Mouse (Mus musculus): ENCODE measurements around the gene Ppil4. TPM values are rescaled to one million over a fixed set of nuclear protein-coding genes. Genes with fewer than 3 reads are reported as not detected.

Gene Ppil4
- polyA plus RNA-seq, 2 experiments, result 21.3 to 34.7 TPM

DNA sequence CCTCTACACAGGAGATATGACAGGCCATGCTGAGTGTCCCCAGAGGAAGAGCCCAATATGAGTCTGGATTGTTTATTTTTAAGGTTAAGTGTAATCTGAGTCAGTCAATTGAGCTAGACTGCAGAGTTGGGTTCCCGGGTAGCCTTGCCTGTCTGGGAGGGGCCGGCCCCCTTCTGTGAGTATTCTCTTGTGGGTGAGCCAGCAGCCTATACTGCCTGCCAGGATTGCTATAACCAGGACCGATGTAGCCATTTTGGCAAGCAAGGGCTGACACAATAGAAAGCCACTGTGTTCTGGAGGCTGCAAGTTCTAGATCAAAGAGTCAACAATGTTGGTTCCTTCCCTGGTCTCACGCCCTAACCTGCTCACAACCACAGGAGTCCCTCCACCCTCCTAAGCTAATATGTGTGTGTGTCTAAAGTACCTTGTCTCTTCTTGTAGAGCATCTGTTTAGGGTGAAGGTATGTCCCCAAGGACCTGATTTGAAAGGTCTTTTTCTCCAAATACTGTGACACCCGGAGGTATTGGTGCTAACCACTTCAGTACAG lies 46.3 kb downstream of the Ppil4 start:
- no peaks in the 10 kb centered on the region for H3K36me3 ChIP-seq (ENCODE audit: control insufficient read depth, insufficient read depth, low read length)
- 82% methylated on average over 5 of the region's 5 CpGs for WGBS
- no peak overlapping the region for H3K4me3 ChIP-seq (replicated peaks; ENCODE audit: low read length)
- DNase-seq (ENCODE audit: low spot score) (no peak), ATAC-seq (ENCODE audit: low FRiP score, low read depth) (no peak)
- H3K4me2 ChIP-seq (replicated peaks; ENCODE audit: low read depth, low read length, severe bottlenecking), result no peak overlapping the region
- no peak overlapping the region for H3K9ac ChIP-seq (ENCODE audit: low read depth, low read length, severe bottlenecking)
- no peaks in the 10 kb centered on the region for H3K9me3 ChIP-seq (ENCODE audit: control insufficient read depth, low read length)
- no peak overlapping the region for H3K27ac ChIP-seq (replicated peaks; ENCODE audit: low read depth, low read length)
- peaks cover 12% of the 10 kb centered on the region; the same call in 1 of the 2 replicates for H3K4me1 ChIP-seq (ENCODE audit: control insufficient read depth, insufficient read depth, low read length)
- no peak for TF ChIP-seq POLR2A (IDR thresholded peaks at IDR 0.05; ENCODE audit: borderline replicate concordance, extremely low read depth, insufficient read depth, insufficient read length)
- H3K27me3 ChIP-seq (ENCODE audit: control insufficient read depth, insufficient read depth, low read length), result no peaks in the 10 kb centered on the region

DNA sequence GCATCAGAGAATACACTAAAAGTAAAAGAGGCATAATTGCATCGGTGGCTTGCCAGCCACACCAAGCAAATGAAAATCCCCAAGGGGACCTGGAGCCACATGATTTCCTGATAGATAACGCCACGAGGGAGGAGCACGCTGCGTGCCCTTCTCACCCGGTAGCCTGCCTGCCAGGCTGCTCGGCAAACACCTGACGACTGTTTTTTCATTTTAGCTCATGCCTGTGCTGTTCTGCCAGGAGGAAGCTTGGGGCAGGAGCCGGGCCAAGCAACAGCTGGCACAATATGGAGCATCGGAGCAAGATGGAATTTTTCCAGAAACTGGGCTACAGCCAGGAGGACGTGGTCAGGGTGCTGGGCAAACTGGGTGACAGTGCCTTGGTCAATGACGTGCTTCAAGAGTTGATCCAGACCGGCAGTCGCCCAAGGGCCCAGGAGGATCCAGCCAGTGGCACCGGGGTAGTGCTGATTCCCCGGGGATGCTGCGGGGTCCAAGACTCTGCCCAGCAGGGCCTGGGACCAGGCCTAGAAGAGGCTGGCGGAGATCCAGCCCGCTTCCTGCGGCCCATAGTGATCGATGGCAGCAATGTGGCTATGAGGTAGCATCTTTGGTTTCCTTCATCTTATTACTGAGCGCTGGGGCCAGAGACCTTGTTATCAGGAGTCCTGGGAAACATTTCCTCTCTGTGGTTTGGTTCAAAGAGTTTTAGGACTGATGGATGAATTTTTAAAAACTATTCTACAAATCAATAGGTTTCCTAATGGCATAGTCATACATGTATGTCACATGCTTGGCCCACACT lies 47.1 kb downstream of the Ppil4 start:
- Histone ChIP-seq H3K4me2 (replicated peaks; ENCODE audit: low read depth, low read length, severe bottlenecking) (no peak overlapping the region), H3K27ac (replicated peaks; ENCODE audit: low read depth, low read length) (no peak overlapping the region), H3K4me1 (ENCODE audit: control insufficient read depth, insufficient read depth, low read length) (peaks cover 12% of the 10 kb centered on the region; the same call in 1 of the 2 replicates), H3K9me3 (ENCODE audit: control insufficient read depth, low read length) (no peaks in the 10 kb centered on the region), H3K9ac (ENCODE audit: low read depth, low read length, severe bottlenecking) (no peak overlapping the region), H3K4me3 (replicated peaks; ENCODE audit: low read length) (no peak overlapping the region), H3K36me3 (ENCODE audit: control insufficient read depth, insufficient read depth, low read length) (no peaks in the 10 kb centered on the region), H3K27me3 (ENCODE audit: control insufficient read depth, insufficient read depth, low read length) (no peaks in the 10 kb centered on the region)
- WGBS, result 86% methylated on average over 22 of the region's 22 CpGs
- ATAC-seq (ENCODE audit: low FRiP score, low read depth) (no peak), DNase-seq (ENCODE audit: low spot score) (no peak)
- no peak for TF ChIP-seq POLR2A (IDR thresholded peaks at IDR 0.05; ENCODE audit: borderline replicate concordance, extremely low read depth, insufficient read depth, insufficient read length)

GRCm38 (mm10) chr10:7840353-7840733 lies 47.7 kb downstream of the Ppil4 start:
- no peak overlapping the region for H3K4me2 ChIP-seq (replicated peaks; ENCODE audit: low read depth, low read length, severe bottlenecking)
- no peaks in the 10 kb centered on the region for H3K9me3 ChIP-seq (ENCODE audit: control insufficient read depth, low read length)
- H3K4me3 ChIP-seq (replicated peaks; ENCODE audit: low read length), result no peak overlapping the region
- H3K4me1 ChIP-seq (ENCODE audit: control insufficient read depth, insufficient read depth, low read length), result peaks cover 12% of the 10 kb centered on the region; the same call in 1 of the 2 replicates
- ATAC-seq (ENCODE audit: low FRiP score, low read depth) (no peak), DNase-seq (ENCODE audit: low spot score) (no peak)
- no peaks in the 10 kb centered on the region for H3K36me3 ChIP-seq (ENCODE audit: control insufficient read depth, insufficient read depth, low read length)
- H3K27me3 ChIP-seq (ENCODE audit: control insufficient read depth, insufficient read depth, low read length), result no peaks in the 10 kb centered on the region
- H3K27ac ChIP-seq (replicated peaks; ENCODE audit: low read depth, low read length), result no peak overlapping the region
- 82% methylated on average over 2 of the region's 2 CpGs for WGBS
- no peak overlapping the region for H3K9ac ChIP-seq (ENCODE audit: low read depth, low read length, severe bottlenecking)
- no peak for TF ChIP-seq POLR2A (IDR thresholded peaks at IDR 0.05; ENCODE audit: borderline replicate concordance, extremely low read depth, insufficient read depth, insufficient read length)

DNA sequence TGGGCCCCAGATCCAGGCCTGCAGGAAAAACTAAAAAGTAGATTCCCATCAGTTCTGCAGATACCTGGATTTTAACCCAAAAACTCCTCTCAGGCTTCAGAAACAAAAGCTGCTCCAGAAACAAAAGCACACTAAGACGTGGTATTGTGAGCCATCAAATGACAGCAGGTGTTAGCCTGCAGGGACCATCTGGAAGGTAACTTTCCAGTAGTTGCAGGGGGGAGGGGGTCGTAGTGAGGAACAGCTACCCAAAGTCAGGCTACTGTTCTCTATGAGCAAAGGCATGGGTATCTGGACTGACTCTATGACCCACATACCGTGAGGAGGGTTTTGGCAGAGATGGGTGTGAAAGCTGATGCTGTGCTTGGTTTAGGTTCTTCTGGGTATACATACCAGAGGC lies 48.1 kb downstream of the Ppil4 start:
- Histone ChIP-seq H3K36me3 (ENCODE audit: control insufficient read depth, insufficient read depth, low read length) (no peaks in the 10 kb centered on the region), H3K9ac (ENCODE audit: low read depth, low read length, severe bottlenecking) (no peak overlapping the region), H3K27me3 (ENCODE audit: control insufficient read depth, insufficient read depth, low read length) (no peaks in the 10 kb centered on the region), H3K4me3 (replicated peaks; ENCODE audit: low read length) (no peak overlapping the region), H3K27ac (replicated peaks; ENCODE audit: low read depth, low read length) (no peak overlapping the region), H3K4me2 (replicated peaks; ENCODE audit: low read depth, low read length, severe bottlenecking) (no peak overlapping the region), H3K9me3 (ENCODE audit: control insufficient read depth, low read length) (no peaks in the 10 kb centered on the region), H3K4me1 (ENCODE audit: control insufficient read depth, insufficient read depth, low read length) (peaks cover 12% of the 10 kb centered on the region; the same call in 1 of the 2 replicates)
- no peak for ATAC-seq (ENCODE audit: low FRiP score, low read depth)
- no peak for DNase-seq (ENCODE audit: low spot score)
- WGBS, result 49% methylated on average over 3 of the region's 3 CpGs
- TF ChIP-seq POLR2A (IDR thresholded peaks at IDR 0.05; ENCODE audit: borderline replicate concordance, extremely low read depth, insufficient read depth, insufficient read length), result no peak

- ATAC-seq (ENCODE audit: low FRiP score, low read depth) (no peak), DNase-seq (ENCODE audit: low spot score) (no peak)
- 55% methylated on average over 14 of the region's 14 CpGs for WGBS
- Histone ChIP-seq H3K27me3 (ENCODE audit: control insufficient read depth, insufficient read depth, low read length) (no peaks in the 10 kb centered on the region), H3K27ac (replicated peaks; ENCODE audit: low read depth, low read length) (no peak overlapping the region), H3K9ac (ENCODE audit: low read depth, low read length, severe bottlenecking) (no peak overlapping the region), H3K9me3 (ENCODE audit: control insufficient read depth, low read length) (no peaks in the 10 kb centered on the region), H3K4me1 (ENCODE audit: control insufficient read depth, insufficient read depth, low read length) (peaks cover 12% of the 10 kb centered on the region; the same call in 1 of the 2 replicates), H3K4me2 (replicated peaks; ENCODE audit: low read depth, low read length, severe bottlenecking) (no peak overlapping the region), H3K4me3 (replicated peaks; ENCODE audit: low read length) (no peak overlapping the region), H3K36me3 (ENCODE audit: control insufficient read depth, insufficient read depth, low read length) (no peaks in the 10 kb centered on the region)
- TF ChIP-seq POLR2A (IDR thresholded peaks at IDR 0.05; ENCODE audit: borderline replicate concordance, extremely low read depth, insufficient read depth, insufficient read length), result no peak
Observed at GRCm38 (mm10) chr10:7841571-7842080, 48.9 kb downstream of the Ppil4 start.

All from limb, embryonic 14.5 days (tissue).